Mouse (Mus musculus) CH12.LX (cell line): ENCODE data around the gene Clmp. TPM values are rescaled to one million over a fixed set of nuclear protein-coding genes. Genes with fewer than 3 reads are reported as not detected.

ENCODE experiments used
- DNase-seq: peaks from one replicate; pipeline ENCODE4 v3.0.0-alpha.2; 2013; ENCODE audit errors: extremely low read depth
- H3K27ac ChIP-seq: 2 replicates; pipeline ENCODE4 v1.5.1; 2012; ENCODE audit warnings: low read depth, mild to moderate bottlenecking, control low read depth, moderate library complexity; ENCODE audit not compliant: insufficient read depth
- H3K27me3 ChIP-seq: replicated peaks from 2 replicates; pipeline ENCODE3; 2012; ENCODE audit warnings: inconsistent platforms
- H3K36me3 ChIP-seq, 2 experiments: replicated peaks in 1 of 2; 2 replicates each; pipeline versions ENCODE3 to v1.6.1; 2012; ENCODE audit warnings: inconsistent platforms in 1 of 2, low read length in 1 of 2, mild to moderate bottlenecking in 1 of 2, mixed read lengths in 1 of 2, moderate library complexity in 1 of 2; ENCODE audit not compliant: control insufficient read depth in 1 of 2, insufficient read depth in 1 of 2
- H3K4me1 ChIP-seq, 2 experiments: 2 replicates each; pipeline ENCODE4 v1.6.1; 2012; ENCODE audit warnings: inconsistent platforms in 1 of 2, moderate library complexity in 1 of 2; ENCODE audit not compliant: insufficient read depth in 2 of 2, control insufficient read depth in 1 of 2
- H3K4me2 ChIP-seq: 2 replicates; pipeline ENCODE4 v1.6.1; 2012; ENCODE audit warnings: low read depth, mild to moderate bottlenecking, control low read depth; ENCODE audit not compliant: poor library complexity, insufficient read depth, severe bottlenecking
- H3K4me3 ChIP-seq, 3 experiments: fragments of 150-350 bp in 1 of 3; sonication (generic) in 1 of 3; replicated peaks in 1 of 3; 2 replicates each; pipeline versions ENCODE3 to v1.5.1; 2011 to 2012; ENCODE audit warnings: low read depth in 2 of 3, low read length in 2 of 3, mild to moderate bottlenecking in 2 of 3, moderate library complexity in 2 of 3, control low read depth in 1 of 3, improper control_type of control experiment in 1 of 3, inconsistent platforms in 1 of 3, mixed read lengths in 1 of 3; ENCODE audit not compliant: poor library complexity in 1 of 3
- H3K79me2 ChIP-seq: replicated peaks from 2 replicates; pipeline ENCODE4 v1.6.1; 2012; ENCODE audit warnings: mild to moderate bottlenecking, moderate library complexity; ENCODE audit not compliant: control insufficient read depth, poor library complexity, insufficient read depth, severe bottlenecking; ENCODE audit errors: extremely low read depth
- H3K9ac ChIP-seq: 2 replicates; pipeline ENCODE4 v1.6.1; 2012; ENCODE audit warnings: low read depth, mild to moderate bottlenecking, control low read depth, moderate library complexity; ENCODE audit not compliant: insufficient read depth
- H3K9me3 ChIP-seq: replicated peaks from 2 replicates; pipeline ENCODE3; 2012; ENCODE audit warnings: low read length, inconsistent platforms, mixed read lengths
- BHLHE40 ChIP-seq: IDR thresholded peaks from 2 replicates; pipeline ENCODE4 v1.6.1; 2011; ENCODE audit warnings: mild to moderate bottlenecking, low read depth, low read length, improper control_type of control experiment
- CHD2 ChIP-seq: IDR thresholded peaks from 2 replicates; pipeline ENCODE4 v1.6.1; 2011; ENCODE audit warnings: low read length, improper control_type of control experiment
- E2F4 ChIP-seq: IDR thresholded peaks from 2 replicates; pipeline ENCODE4 v1.6.1; 2011; ENCODE audit warnings: low read depth, low read length, improper control_type of control experiment; ENCODE audit not compliant: insufficient replicate concordance
- ELF1 ChIP-seq: IDR thresholded peaks from 2 replicates; pipeline ENCODE4 v1.6.1; 2014; ENCODE audit warnings: low read depth, mild to moderate bottlenecking, inconsistent platforms, low read length, improper control_type of control experiment
- ETS1 ChIP-seq: conservative IDR thresholded peaks from 2 replicates; pipeline ENCODE4 v1.6.1; 2012; ENCODE audit warnings: low read depth, mild to moderate bottlenecking, inconsistent platforms, low read length, improper control_type of control experiment, moderate library complexity
- HCFC1 ChIP-seq: IDR thresholded peaks from 2 replicates; pipeline ENCODE4 v1.6.1; 2012; ENCODE audit warnings: low read depth, mild to moderate bottlenecking, inconsistent platforms, low read length, improper control_type of control experiment
- MAFK ChIP-seq: IDR thresholded peaks from 2 replicates; pipeline ENCODE4 v1.6.1; 2011; ENCODE audit warnings: low read length, improper control_type of control experiment; ENCODE audit not compliant: insufficient replicate concordance
- MAX ChIP-seq: IDR thresholded peaks from 2 replicates; pipeline ENCODE4 v1.6.1; 2011; ENCODE audit warnings: low read length, improper control_type of control experiment
- MEF2A ChIP-seq: IDR thresholded peaks from 2 replicates; pipeline ENCODE4 v1.6.1; 2014; ENCODE audit warnings: low read depth, mild to moderate bottlenecking, inconsistent platforms, low read length, improper control_type of control experiment, borderline replicate concordance
- MXI1 ChIP-seq: IDR thresholded peaks from 2 replicates; pipeline ENCODE4 v1.6.1; 2011; ENCODE audit warnings: mild to moderate bottlenecking, low read depth, low read length, improper control_type of control experiment
- MYC ChIP-seq: IDR thresholded peaks from 2 replicates; pipeline ENCODE4 v1.6.1; 2011; ENCODE audit warnings: low read depth, mild to moderate bottlenecking, improper control_type of control experiment, low read length
- PAX5 ChIP-seq: IDR thresholded peaks from 2 replicates; pipeline ENCODE4 v1.6.1; 2012; ENCODE audit warnings: low read length, inconsistent platforms, mixed read lengths
- POLR2A ChIP-seq: IDR thresholded peaks from 2 replicates; pipeline ENCODE4 v1.6.1; 2011; ENCODE audit warnings: low read depth, mild to moderate bottlenecking, improper control_type of control experiment, low read length
- RCOR1 ChIP-seq: conservative IDR thresholded peaks from 2 replicates; pipeline ENCODE4 v1.6.1; 2012; ENCODE audit warnings: low read depth, mild to moderate bottlenecking, inconsistent platforms, low read length, improper control_type of control experiment
- TBP ChIP-seq: conservative IDR thresholded peaks from 2 replicates; pipeline ENCODE4 v1.6.1; 2011; ENCODE audit warnings: low read depth, low read length, improper control_type of control experiment
- UBTF ChIP-seq: IDR thresholded peaks from 2 replicates; pipeline ENCODE4 v1.6.1; 2012; ENCODE audit warnings: low read depth, mild to moderate bottlenecking, inconsistent platforms, low read length, improper control_type of control experiment, moderate library complexity
- ZC3H11A ChIP-seq: IDR thresholded peaks from 2 replicates; pipeline ENCODE4 v1.6.1; 2012; ENCODE audit warnings: low read depth, mild to moderate bottlenecking, inconsistent platforms, low read length, improper control_type of control experiment
- dilution Hi-C: fragments of 300-500 bp; cut with MboI; formaldehyde crosslinking; loops from 2 replicates; pipeline ENCODE4 v1.14.3; 2020; ENCODE audit warnings: low sequenced_read_pairs; ENCODE audit not compliant: extremely low pct_unique_long_range_greater_than_20kb, extremely low pct_ligation_motif_present
- in situ Hi-C: fragments of 300-500 bp; cut with MboI; formaldehyde crosslinking; loops from 3 replicates; pipeline ENCODE4 v1.14.3; 2019; ENCODE audit warnings: low sequenced_read_pairs, low pct_ligation_motif_present, low pct_unique_long_range_greater_than_20kb, mixed read lengths
- polyA plus RNA-seq: library from polyadenylated mRNA; unstranded; fragments of >175 nt; gene quantifications from 2 replicates; pipeline ENCODE4 v1.2.1, GENCODE M21; 2012; ENCODE audit warnings: low read depth; ENCODE audit not compliant: insufficient read length
- total RNA-seq, 2 experiments: library from RNA; depleted of rRNA; stranded (reverse); fragments of 300-350 nt in 1 of 2; fragments of >200 nt in 1 of 2; gene quantifications; 2 replicates each; pipeline ENCODE4 v1.2.3; 2012 to 2014

Gene Clmp
- total and polyA plus RNA-seq, 3 experiments, result not detected

DNA sequence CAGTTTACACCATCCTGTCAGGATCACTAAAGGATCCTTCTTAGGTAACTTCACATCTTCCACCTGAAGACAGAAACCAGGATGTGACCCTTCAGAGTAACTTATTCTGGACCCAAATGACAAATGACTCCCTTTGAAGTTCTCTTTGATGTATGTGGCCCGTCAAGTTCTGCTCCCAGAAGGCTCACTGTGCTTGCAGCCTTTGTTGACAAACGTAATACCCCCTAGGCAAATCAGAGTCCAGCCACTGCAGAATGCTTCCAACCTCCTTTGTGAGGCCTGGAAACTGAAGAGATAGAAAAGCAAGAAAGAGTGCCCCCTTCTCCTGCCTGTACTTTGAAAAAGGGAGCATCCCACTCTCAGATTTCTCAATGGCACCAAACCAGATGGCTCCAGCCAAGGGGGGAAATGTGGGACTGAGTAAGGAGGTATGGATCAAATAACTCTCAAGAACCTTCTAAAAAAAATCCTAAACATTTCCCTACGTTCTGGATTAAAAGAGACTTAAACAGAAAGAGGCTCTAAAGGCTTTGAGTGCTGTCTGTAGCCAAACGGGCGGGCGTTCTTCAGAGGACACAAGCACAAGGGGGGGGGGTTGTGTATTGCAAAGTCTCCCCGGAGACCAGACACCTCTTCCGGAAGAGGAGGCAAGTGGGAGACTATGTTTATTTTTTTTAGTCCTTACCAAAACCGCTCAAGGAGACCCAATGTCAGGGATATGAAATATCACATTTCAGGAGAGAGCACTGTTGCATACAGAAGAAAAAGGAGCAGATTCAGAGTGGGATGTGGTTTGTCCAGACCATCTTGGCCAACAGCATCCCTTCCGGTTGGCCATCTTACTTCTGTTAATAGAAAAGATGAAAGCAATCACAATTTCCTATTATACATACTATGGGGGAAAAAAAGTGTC lies 18.9 kb downstream of the Clmp start:
- Histone ChIP-seq H3K36me3 (no peaks in the 10 kb centered on the region), H3K4me2 (no peak overlapping the region), H3K4me1 (peaks cover 0 to 9% of the 10 kb centered on the region in 2 experiments; a peak in 2 of 4 replicates), H3K9ac (no peak overlapping the region), H3K4me3 (no peak overlapping the region), H3K27me3 (peaks cover 6% of the 10 kb centered on the region), H3K79me2 (no peaks in the 10 kb centered on the region), H3K27ac (no peak overlapping the region), H3K9me3 (no peaks in the 10 kb centered on the region)
- no peak for TF ChIP-seq MEF2A
- no peak for TF ChIP-seq MAX
- no peak for TF ChIP-seq MYC
- TF ChIP-seq CHD2, result no peak
- no peak for TF ChIP-seq MAFK
- no peak for TF ChIP-seq MXI1
- DNase-seq, result no peak
- dilution Hi-C loops (no loop called here), in situ Hi-C loops (no loop called here)

DNA sequence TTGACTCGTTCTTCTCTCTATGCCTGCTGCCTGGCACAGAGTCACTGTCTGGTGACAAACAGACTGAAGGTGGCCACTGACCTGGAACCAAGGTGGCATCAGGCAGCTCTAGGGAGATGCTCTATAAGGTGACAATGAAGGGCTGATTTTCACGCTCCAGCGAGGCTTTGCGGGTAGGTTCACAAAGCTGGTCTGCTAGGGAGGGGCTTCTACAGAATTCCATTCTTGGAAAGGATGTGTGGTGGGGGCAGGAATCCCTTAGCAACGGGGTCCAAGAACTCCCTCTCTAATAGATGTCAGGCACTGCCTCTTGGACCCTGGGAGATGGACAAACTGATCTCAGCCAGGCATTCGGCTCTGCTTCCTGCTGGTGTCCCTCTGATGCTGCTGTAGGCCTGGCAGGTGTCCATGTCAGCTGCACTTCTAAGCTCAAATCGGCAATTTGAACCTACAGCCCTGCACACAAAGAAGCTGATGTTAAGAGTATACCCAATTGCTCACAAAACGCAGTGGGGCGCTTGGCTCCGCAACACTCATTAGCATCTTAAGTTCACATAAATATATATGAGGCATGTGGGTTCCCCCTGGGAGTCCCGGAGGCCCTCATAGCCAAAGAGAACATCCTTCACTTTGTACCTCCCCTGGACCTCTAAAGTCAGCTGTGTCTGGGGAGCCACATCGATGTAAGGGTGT lies 22.8 kb downstream of the Clmp start:
- H3K4me3 ChIP-seq, result no peak overlapping the region
- H3K36me3 ChIP-seq, result no peaks in the 10 kb centered on the region
- no peak for TF ChIP-seq POLR2A
- TF ChIP-seq HCFC1, result no peak
- no peak for TF ChIP-seq MEF2A
- TF ChIP-seq MAFK, result no peak
- no peak for TF ChIP-seq ZC3H11A
- TF ChIP-seq ELF1, result no peak
- TF ChIP-seq RCOR1, result no peak
- no peak for TF ChIP-seq PAX5
- no peak for TF ChIP-seq TBP
- no peak for TF ChIP-seq UBTF
- no peak for TF ChIP-seq E2F4
- TF ChIP-seq BHLHE40, result no peak
- TF ChIP-seq ETS1, result no peak
- in situ Hi-C loops (no loop called here), dilution Hi-C loops (no loop called here)
- no peak overlapping the region for H3K4me2 ChIP-seq
- H3K9me3 ChIP-seq, result peaks cover 2% of the 10 kb centered on the region
- H3K4me1 ChIP-seq, result no peaks in the 10 kb centered on the region
- DNase-seq, result no peak
- no peaks in the 10 kb centered on the region for H3K79me2 ChIP-seq
- H3K27me3 ChIP-seq, result peaks cover 4% of the 10 kb centered on the region
- no peak overlapping the region for H3K27ac ChIP-seq
- H3K9ac ChIP-seq, result no peak overlapping the region
